Mouse (Mus musculus): ENCODE measurements around the gene Rab15.

GRCm38 (mm10) chr12:76814120-76814519, 8.6 kb downstream of the Rab15 start:
- TF ChIP-seq EP300 (IDR thresholded peaks at IDR 0.05; ENCODE audit: low read depth) (no peak), CTCF (IDR thresholded peaks at IDR 0.05; ENCODE audit: low read depth) (no peak)

All from heart, postnatal 0 days (tissue).